Mouse (Mus musculus) E14TG2a.4 (cell line): Measurements from ENCODE around the gene Olfr429.

Experiments used
- CTCF ChIP-seq: conservative IDR thresholded peaks from 2 replicates; pipeline ENCODE4 v1.5.1; 2014; ENCODE audit warnings: low read length
- NANOG ChIP-seq: IDR thresholded peaks from 2 replicates; pipeline ENCODE4 v1.6.1; 2014; ENCODE audit warnings: borderline replicate concordance, low read length, mixed read lengths

GRCm38 (mm10) chr1:174038480-174038879, 45.7 kb upstream of the Olfr429 start:
- TF ChIP-seq CTCF (no peak), NANOG (no peak)
